Mouse (Mus musculus): ENCODE measurements around the gene Rnf157. TPM values are rescaled to one million over a fixed set of nuclear protein-coding genes. Genes with fewer than 3 reads are reported as not detected.

Rnf157 gene
- polyA plus RNA-seq, 1 experiment from 2014 or later = 37.8 TPM

DNA sequence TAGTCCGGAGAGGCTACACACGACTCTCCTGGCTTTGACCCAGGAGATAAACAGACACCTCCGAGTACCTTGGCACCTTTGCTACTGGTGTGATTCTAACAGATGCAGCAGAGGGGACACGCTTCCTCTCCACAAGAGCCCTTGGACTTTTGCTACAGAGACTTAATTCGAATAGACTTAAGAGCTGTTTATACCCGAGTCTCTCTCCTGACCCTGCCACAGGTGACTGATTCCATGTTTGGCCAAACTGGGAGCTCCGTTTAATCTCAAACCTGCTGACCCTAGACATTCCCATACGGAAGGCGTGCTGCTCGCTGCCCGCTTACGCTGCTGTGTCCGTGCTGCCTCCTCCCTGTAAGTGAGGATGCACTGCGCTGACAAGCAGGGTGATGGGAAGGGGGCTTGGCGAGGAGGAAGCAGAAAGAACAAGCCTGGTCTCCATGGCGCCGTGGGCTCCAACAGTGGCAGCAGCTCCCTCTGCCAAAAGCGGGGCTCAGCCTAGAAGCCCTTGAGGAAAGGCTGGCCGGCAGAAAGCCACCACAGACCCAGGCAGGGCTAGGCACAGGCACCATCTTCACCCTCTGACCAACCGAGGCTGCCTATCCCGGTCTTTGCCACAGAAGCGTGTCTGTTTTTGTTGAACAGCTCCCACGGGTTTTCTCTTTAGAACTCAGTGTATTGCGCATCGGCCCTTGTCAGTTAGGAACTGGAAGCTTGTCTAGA, 70.6 kb downstream of the Rnf157 start:
- H3K36me3 ChIP-seq = peaks cover 42% of the 10 kb centered on the region
- H3K4me2 ChIP-seq (replicated peaks) = no peak overlapping the region
- no peak overlapping the region for H3K4me3 ChIP-seq
- H3K9me3 ChIP-seq = no peaks in the 10 kb centered on the region
- no peak overlapping the region for H3K27ac ChIP-seq (replicated peaks)
- ATAC-seq (ENCODE audit: low FRiP score, low read depth) = no peak
- no peak overlapping the region for H3K9ac ChIP-seq (replicated peaks)
- peaks cover 14% of the 10 kb centered on the region; the same call in 1 of the 2 replicates for H3K27me3 ChIP-seq
- peaks cover 10% of the 10 kb centered on the region for H3K4me1 ChIP-seq
- WGBS = 77% methylated on average over 25 of the region's 25 CpGs

DNA sequence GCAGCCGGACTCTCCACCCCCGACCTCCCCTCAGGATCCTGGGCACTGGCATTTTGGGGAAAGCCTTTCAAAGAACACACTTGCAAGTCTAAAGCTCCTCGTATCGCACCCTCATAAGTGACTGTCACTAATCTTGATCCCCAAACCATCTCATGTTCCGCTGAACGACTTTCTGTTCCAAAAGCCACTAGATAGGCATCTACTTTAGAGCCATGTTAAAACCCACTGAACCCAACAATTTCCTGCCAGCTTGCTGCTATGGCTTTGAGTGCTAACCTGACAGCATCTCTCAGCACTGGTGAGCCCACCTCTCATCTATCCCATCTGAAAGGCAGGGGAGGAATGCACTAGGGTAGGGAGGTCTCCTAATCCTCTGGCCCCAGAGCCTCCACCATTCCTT, 75.3 kb downstream of the Rnf157 start:
- H3K4me1 ChIP-seq = peaks cover 51% of the 10 kb centered on the region

GRCm38 (mm10) chr11:116337000-116337399, 75.8 kb downstream of the Rnf157 start:
- Histone ChIP-seq H3K9me3 (no peaks in the 10 kb centered on the region), H3K36me3 (0 out of 2 replicates have a peak, but pooled peaks cover 6% of the 10 kb centered on the region), H3K4me2 (replicated peaks) (no peak overlapping the region), H3K27ac (replicated peaks) (no peak overlapping the region), H3K27me3 (peaks cover 43% of the 10 kb centered on the region), H3K4me3 (no peak overlapping the region), H3K9ac (replicated peaks) (peak overlapping the region; percentile 63; the same call in 1 of the 2 replicates), H3K4me1 (peaks cover 56% of the 10 kb centered on the region)
- 71% methylated on average over 12 of the region's 12 CpGs for WGBS
- no peak for ATAC-seq (ENCODE audit: low FRiP score, low read depth)

More for the DNA sequence above, 75.3 kb downstream of the Rnf157 start:
- H3K4me2 ChIP-seq (replicated peaks) = no peak overlapping the region
- ATAC-seq (ENCODE audit: low FRiP score, low read depth) = no peak
- no peak overlapping the region for H3K9ac ChIP-seq (replicated peaks)
- peaks cover 44% of the 10 kb centered on the region for H3K27me3 ChIP-seq
- WGBS = 81% methylated on average over 6 of the region's 6 CpGs
- H3K27ac ChIP-seq (replicated peaks) = no peak overlapping the region
- no peak overlapping the region for H3K4me3 ChIP-seq
- peaks cover 10% of the 10 kb centered on the region; the same call in 1 of the 2 replicates for H3K36me3 ChIP-seq
- no peaks in the 10 kb centered on the region for H3K9me3 ChIP-seq

DNA sequence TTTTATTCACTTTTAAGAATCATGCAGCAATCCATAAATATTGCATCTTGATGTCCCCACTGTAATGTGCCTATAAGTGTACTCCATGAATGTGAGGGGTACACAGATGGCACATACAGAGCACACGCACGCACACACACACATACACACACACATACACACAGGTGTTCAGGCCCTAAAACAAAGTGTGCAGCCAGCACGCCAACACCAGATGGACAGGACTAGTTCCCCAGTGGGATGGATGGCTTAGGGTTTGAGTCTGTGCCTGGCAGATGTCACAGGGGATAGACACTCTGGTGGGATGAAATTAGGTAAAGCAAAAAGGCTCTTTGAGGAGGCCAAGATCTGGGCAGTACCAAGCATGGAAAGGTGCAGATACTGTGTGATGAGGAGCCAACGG, 76.4 kb downstream of the Rnf157 start:
- 0 out of 2 replicates have a peak, but pooled peaks cover 6% of the 10 kb centered on the region for H3K36me3 ChIP-seq
- H3K9me3 ChIP-seq = no peaks in the 10 kb centered on the region
- peak overlapping the region; percentile 63; the same call in 1 of the 2 replicates for H3K9ac ChIP-seq (replicated peaks)
- peak overlapping the region; percentile 90 for H3K4me2 ChIP-seq (replicated peaks)
- peaks cover 45% of the 10 kb centered on the region for H3K27me3 ChIP-seq
- WGBS = 81% methylated on average over 4 of the region's 4 CpGs
- no peak overlapping the region for H3K27ac ChIP-seq (replicated peaks)
- peaks cover 62% of the 10 kb centered on the region for H3K4me1 ChIP-seq
- H3K4me3 ChIP-seq = peak overlapping the region; percentile 47; the same call in 1 of the 2 replicates
- ATAC-seq (ENCODE audit: low FRiP score, low read depth) = no peak

GRCm38 (mm10) chr11:116335244-116336036, 77.4 kb downstream of the Rnf157 start, which contains the start of gene Foxj1:
TSS of gene Foxj1 (minus strand) at chr11:116335399.
- H3K4me2 ChIP-seq (replicated peaks) = peak within 1 kb of the TSS; percentile 90
- peaks cover 45% of the 10 kb centered on the region for H3K27me3 ChIP-seq
- H3K4me3 ChIP-seq = peak within 1 kb of the TSS; percentile 47
- WGBS = under 1% methylated on average over 61 of the region's 61 CpGs
- H3K27ac ChIP-seq (replicated peaks) = peak within 1 kb of the TSS; percentile 63
- H3K36me3 ChIP-seq = 0 out of 2 replicates have a peak, but pooled peaks cover 6% of the 10 kb centered on the region
- ATAC-seq (ENCODE audit: low FRiP score, low read depth) = peak; percentile 88
- H3K4me1 ChIP-seq = peaks cover 70% of the 10 kb centered on the region
- H3K9me3 ChIP-seq = no peaks in the 10 kb centered on the region
- peak within 1 kb of the TSS; percentile 63 for H3K9ac ChIP-seq (replicated peaks)

- peak overlapping the region; percentile 47 for H3K4me3 ChIP-seq
- peak overlapping the region; percentile 90 for H3K4me2 ChIP-seq (replicated peaks)
- no peaks in the 10 kb centered on the region for H3K9me3 ChIP-seq
- H3K9ac ChIP-seq (replicated peaks) = peak overlapping the region; percentile 50
- no peaks in the 10 kb centered on the region for H3K36me3 ChIP-seq
- WGBS = 4% methylated on average over 26 of the region's 26 CpGs
- 0 out of 2 replicates have a peak overlapping the region, but pooled peaks have one; percentile 20 for H3K27ac ChIP-seq (replicated peaks)
- H3K27me3 ChIP-seq = peaks cover 45% of the 10 kb centered on the region
- H3K4me1 ChIP-seq = peaks cover 80% of the 10 kb centered on the region
- ATAC-seq (ENCODE audit: low FRiP score, low read depth) = no peak
These were observed 78.4 kb downstream of the Rnf157 start for GRCm38 (mm10) chr11:116334417-116334782.

DNA sequence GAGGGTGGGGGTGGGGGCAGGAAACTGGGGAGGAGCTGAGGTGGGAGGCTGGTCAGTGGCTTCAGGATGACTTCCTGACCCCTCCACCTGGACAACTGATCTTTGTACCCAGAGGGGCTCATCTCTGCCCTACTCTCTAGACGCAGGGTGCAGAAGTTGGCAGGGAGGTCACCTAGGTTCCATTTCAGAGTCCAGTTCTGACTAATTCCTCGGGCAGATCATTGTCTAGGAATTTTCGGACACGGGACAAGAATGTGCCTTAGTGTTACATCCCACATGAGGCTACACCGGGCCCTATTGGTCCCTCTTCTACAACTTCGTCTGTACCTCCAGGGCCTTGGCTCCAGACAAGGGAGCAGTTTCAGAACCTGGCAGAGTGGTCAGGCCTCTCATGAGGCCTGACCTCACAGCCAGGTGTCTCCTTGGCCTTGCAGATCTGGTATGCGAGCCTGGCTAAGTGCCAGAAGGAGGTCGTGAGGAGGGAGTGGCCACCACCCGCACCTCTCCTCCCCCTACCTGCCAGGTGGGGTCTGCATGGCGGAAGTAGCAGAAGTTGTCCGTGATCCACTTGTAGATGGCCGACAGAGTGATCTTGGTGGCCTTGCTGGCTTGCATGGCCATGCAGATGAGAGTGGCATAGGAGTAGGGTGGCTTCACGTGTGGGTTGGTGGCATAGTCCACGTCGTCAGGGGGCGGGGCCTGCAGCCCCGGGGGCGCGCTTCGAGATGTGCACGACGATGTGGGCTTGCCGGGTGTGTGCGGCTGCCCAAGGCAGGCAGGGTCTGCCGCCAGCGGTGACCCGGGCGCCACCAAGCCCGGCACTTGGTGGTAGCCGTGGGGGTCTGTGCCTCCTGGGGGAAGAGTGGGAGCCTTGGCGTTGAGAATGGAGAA, 79.1 kb downstream of the Rnf157 start:
- 0 out of 2 replicates have a peak overlapping the region, but pooled peaks have one; percentile 20 for H3K27ac ChIP-seq (replicated peaks)
- H3K4me2 ChIP-seq (replicated peaks) = peak overlapping the region; percentile 90
- H3K36me3 ChIP-seq = no peaks in the 10 kb centered on the region
- 26% methylated on average over 31 of the region's 31 CpGs for WGBS
- H3K4me3 ChIP-seq = peak overlapping the region; percentile 47
- peaks cover 86% of the 10 kb centered on the region for H3K4me1 ChIP-seq
- H3K9ac ChIP-seq (replicated peaks) = peak overlapping the region; percentile 50
- peaks cover 45% of the 10 kb centered on the region for H3K27me3 ChIP-seq
- no peak for ATAC-seq (ENCODE audit: low FRiP score, low read depth)
- H3K9me3 ChIP-seq = no peaks in the 10 kb centered on the region

GRCm38 (mm10) chr11:116332983-116333270, 79.9 kb downstream of the Rnf157 start:
- peaks cover 89% of the 10 kb centered on the region for H3K4me1 ChIP-seq
- H3K4me2 ChIP-seq (replicated peaks) = peak overlapping the region; percentile 90; the same call in 1 of the 2 replicates
- WGBS = 61% methylated on average over 3 of the region's 3 CpGs
- H3K9ac ChIP-seq (replicated peaks) = peak overlapping the region; percentile 41; the same call in 1 of the 2 replicates
- peak overlapping the region; percentile 75 for H3K27ac ChIP-seq (replicated peaks)
- ATAC-seq (ENCODE audit: low FRiP score, low read depth) = no peak
- H3K4me3 ChIP-seq = no peak overlapping the region
- H3K9me3 ChIP-seq = no peaks in the 10 kb centered on the region
- peaks cover 44% of the 10 kb centered on the region for H3K27me3 ChIP-seq
- H3K36me3 ChIP-seq = no peaks in the 10 kb centered on the region

GRCm38 (mm10) chr11:116332232-116332982, 80.4 kb downstream of the Rnf157 start:
- H3K4me3 ChIP-seq = no peak overlapping the region
- H3K9ac ChIP-seq (replicated peaks) = peak overlapping the region; percentile 41; the same call in 1 of the 2 replicates
- peak overlapping the region; percentile 34 for H3K4me2 ChIP-seq (replicated peaks)
- peak overlapping the region; percentile 75 for H3K27ac ChIP-seq (replicated peaks)
- peaks cover 39% of the 10 kb centered on the region for H3K27me3 ChIP-seq
- H3K4me1 ChIP-seq = peaks cover 86% of the 10 kb centered on the region
- no peaks in the 10 kb centered on the region for H3K9me3 ChIP-seq
- peak; percentile 49 for ATAC-seq (ENCODE audit: low FRiP score, low read depth)
- WGBS = 18% methylated on average over 18 of the region's 19 CpGs
- no peaks in the 10 kb centered on the region for H3K36me3 ChIP-seq

DNA sequence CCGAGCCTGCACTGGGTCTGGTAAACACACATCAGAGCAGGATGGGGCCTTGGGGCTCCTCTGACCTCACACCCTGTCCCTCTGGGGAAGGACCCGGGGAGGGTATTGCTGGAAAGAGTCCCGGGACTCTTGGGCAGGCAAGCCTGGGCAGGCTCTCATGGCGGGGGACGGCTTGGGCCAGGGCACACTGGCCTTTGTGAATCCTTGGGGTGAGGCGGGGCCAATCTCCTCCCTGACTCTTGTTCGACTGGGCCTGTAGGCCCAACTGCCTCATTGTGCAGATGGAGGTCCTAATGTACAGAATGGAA, 82.7 kb downstream of the Rnf157 start:
- ATAC-seq (ENCODE audit: low FRiP score, low read depth) = no peak
- no peak overlapping the region for H3K9ac ChIP-seq (replicated peaks)
- no peak overlapping the region for H3K4me2 ChIP-seq (replicated peaks)
- H3K27me3 ChIP-seq = peaks cover 29% of the 10 kb centered on the region
- no peaks in the 10 kb centered on the region for H3K36me3 ChIP-seq
- H3K27ac ChIP-seq (replicated peaks) = peak overlapping the region; percentile 86
- no peaks in the 10 kb centered on the region for H3K9me3 ChIP-seq
- no peak overlapping the region for H3K4me3 ChIP-seq
- H3K4me1 ChIP-seq = peaks cover 72% of the 10 kb centered on the region
- WGBS = 57% methylated on average over 7 of the region's 7 CpGs
